Mouse (Mus musculus): ENCODE results near the gene Syt16.
A peak's percentile ranks its signal among the peaks of the same experiment; 100 is the strongest.

Gene Syt16

DNA sequence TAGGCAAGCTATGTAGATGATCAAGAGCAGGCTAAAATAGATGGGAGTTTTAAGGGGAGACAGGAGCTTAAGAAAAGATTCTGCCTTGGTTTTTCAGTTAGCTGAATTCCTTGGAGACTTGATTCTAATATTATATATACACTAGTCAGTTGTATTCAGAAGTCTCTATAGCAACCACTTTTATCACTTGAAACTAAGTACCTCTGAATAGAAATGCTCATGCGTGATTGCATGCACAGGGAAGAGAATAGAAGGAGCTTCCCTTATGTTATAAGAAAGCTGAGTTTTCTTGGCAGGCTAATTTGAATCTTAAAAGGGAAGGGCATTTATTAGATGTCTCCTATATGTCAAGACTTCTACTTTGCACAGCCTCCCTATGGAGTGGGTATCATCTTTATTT is 235.4 kb downstream of the Syt16 start:
- no peak for DNase-seq

DNA sequence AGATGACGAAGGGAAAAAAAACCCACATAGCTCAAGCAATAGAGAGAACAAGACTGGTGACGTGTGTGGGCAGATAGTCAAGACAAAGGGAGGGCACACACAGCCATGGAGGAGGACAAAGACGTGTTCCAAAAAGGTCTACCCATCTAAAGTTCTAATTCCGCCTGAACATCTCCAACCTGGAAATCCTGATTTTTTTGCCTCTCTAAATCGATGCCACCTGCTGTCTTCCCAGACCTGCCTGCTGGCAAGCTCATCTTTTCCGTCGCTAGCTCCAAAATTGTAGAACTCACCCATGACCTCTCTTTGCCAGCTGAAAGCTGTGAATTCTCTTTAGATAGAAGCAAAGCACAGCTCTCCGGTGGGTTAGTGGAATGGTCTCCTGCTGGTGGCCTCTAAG is 238.7 kb downstream of the Syt16 start:
- DNase-seq, result peak; percentile 45

DNA sequence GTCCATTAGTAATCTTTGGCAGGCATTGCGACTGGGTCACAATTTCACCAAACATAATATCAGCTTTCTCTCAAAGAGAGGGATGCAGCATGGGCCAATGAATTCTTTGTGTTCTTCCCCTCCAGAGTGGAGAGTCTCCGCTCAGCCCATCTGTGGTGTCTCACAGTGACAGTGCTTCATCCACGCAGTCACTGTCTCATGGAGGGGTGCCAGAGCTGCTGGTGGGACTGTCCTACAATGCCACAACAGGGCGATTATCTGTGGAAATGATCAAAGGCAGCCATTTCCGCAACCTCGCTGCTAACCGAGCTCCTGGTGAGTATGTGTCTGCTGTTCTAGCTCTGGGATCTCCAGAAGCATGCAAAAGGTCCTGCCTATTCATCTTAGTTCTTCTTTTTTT is 240.6 kb downstream of the Syt16 start:
- DNase-seq, result peak; percentile 45

DNA sequence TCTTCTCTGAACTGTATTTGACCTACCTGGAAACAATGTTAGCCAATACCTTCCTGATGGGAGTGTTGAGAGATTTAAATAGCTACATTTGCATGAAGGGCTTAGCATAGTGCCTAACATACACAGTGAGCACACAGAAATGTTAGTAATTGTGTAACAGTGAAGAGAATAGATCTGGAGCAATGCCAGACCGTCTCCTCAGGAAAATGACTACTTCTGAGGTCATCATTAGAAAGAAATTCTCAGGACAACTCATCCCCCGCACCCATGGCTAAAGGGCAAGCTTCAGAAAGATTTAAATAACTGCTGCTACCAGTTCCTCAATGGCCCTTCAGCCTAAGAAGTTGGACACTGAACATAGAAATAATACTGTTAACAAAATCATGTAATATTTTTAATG is 241.3 kb downstream of the Syt16 start:
- no peak for DNase-seq

DNA sequence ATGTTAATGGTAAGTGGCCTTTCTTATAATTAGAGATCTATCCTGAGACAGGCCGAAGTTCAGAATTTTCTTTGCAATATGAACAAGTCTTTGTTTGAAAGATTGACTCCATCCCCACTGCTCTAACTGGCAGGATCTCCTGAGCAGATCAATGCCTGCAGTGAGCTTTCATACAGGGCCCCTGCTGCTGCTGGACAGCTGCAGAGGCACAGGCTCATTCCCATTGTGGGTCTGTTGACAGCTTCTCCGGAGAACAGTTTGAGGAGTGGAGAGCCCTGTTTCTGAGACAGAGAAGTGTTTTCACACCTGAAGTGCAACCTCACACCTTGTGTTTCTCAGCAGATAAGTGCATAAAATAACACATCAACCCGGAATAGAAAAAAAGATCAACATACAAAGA is 267.4 kb downstream of the Syt16 start:
- DNase-seq, result no peak

DNA sequence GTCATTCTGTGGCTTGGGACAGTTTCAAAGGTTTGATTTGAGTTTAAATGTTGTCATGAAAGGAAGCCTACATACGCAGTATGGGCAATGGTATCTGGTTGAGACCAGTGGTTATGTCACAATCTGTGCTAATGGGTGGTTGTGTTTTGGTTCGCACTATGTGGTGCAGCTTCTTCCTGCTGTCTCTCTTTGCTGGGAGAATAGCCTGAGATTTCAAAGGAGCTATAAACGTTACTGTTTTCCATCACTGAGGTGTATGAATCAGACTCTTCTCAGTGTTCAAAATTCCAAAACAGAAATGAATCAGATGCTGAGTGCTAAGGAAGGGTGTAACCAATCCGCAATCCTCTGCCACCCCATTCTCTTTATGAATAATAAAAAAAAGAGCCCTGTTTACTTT is 269.6 kb downstream of the Syt16 start:
- no peak for DNase-seq

DNA sequence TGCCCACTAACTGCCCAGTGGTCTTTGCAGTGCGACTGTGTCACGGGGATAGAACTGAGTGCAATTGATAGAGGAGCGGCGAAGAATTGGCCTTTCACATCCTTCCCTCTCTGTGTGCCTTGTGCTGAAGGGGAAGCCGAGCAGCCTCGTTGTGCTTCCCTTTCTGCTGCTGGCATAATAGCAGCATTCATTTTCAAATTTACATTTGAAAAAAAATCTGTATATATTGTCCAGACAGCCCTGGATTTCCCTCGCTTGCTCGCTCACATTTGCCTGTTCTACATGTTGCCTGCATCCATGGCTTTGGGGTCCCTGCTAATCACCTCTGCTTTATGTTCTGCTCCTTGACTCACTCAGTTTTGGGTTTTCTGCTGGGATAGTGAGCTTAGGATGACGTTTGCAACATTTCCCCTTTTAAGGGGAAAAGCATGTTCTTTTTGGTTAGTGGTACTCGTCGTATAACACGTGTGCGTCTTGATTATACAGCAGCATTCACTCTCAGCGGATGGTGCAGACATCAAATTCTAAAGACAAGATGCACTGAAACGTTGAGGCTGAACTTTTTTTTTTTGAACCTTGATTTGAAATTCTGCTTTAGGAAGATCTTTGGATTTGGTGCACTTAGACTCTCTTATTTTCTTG is 271.3 kb downstream of the Syt16 start:
- no peak for DNase-seq

DNA sequence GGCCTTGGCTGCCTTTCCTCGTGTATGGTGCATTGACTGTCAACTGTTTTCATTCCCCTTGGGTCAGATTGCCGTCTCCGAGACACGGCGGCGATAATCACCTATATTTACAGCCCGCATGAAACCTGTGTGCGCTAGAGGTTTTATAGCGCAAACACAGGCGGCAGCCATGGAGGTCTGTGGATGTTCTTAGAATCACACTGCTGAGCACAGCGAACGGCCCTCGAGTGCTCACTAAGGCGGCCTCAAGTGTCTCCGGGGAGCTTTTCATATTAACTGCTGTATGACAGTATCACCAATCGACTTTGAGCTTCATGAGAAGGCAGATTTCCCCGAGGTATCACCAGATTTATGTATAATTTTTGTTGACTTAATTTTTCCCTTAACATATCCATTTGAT is 275.1 kb downstream of the Syt16 start:
- no peak for DNase-seq

DNA sequence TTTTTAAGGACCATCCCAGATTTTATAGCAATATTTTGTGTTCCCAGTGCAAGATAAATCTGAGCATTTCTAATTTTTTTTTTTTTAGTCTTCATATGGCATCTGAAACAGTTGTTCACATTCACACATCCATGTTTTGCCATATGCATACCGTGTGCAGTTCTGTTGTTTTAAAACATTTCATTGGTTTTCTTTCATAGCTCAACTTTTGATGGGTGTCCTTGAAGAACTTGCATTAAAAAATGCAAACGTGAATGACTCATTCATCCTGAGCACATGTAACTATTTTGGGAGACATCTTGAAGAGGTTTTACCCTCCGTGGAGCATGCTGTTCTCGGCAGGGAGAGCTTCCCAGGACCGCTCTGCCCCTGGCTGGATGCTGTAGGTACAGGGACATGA is 279.8 kb downstream of the Syt16 start:
- DNase-seq, result no peak

DNA sequence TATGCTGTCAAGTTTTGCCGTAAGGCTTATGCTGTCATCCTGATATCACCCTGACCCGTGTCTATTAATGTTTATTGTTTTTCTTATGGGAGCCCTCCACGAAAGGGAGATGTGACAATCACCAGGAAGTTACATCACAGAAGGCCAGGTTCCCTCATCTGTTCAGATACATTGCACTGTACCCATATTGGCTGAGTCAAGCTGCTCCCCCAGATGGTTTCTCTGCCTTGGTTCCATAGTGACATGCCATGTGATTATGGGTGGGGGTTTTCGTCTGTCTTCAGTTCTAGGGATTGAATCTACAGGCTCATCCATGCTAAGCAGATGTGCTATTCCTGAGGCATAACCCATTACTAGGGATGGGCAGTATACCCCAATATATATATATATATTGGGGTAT is 283.9 kb downstream of the Syt16 start:
- no peak for DNase-seq

DNA sequence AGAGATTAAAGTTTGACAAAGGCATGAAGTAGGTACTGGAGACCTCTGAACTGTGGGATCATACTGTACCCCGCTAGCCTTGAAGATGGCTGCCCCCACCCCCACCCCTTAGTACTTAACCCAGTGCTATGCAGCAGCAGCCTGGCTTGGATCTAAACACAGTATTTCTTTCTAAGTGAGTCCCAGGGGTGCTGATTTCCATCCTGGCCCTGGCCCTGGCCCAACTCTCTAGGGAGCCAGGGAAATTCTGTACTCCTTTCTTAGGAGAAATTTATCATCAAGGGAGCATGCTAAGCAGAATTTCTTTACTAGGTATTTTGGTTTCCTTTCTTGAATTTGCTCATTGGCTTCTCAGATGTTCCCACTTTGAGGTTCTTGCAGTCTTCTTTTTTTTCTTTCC is 285.4 kb downstream of the Syt16 start:
- DNase-seq, result no peak

DNA sequence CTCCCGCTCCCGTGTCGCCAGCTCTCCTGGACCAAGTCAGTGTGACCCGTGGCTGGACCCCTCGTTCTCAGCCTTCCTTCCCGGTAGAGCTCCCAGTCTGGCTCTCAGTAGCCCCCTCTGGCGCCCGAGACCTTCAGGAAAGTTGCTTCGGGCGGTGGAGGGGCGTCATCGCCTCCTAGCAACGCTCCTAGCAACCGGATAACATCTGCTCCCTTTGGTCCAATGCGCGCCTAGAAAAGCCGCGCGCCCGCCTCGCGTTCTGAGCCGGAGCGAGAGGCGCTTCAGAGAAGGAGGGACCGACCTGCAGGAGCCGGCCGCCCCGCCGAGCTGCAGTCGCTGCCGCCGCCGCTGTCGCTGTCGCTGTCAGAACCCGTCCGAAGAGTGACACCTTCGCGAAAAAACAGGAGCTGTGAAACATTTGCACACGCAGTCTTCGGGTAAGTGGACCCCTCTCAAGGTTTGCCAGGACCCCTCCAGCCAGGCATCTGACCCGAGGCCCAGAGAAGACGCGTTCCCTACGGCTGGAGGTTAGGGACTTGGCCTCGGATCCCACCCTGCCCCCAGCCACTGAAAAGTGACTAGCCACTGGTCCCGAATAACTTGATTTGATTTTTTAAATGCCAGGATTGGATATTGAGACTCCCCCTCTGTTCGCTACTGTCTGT is 286.7 kb downstream of the Syt16 start:
- peak; percentile 67 for DNase-seq

DNA sequence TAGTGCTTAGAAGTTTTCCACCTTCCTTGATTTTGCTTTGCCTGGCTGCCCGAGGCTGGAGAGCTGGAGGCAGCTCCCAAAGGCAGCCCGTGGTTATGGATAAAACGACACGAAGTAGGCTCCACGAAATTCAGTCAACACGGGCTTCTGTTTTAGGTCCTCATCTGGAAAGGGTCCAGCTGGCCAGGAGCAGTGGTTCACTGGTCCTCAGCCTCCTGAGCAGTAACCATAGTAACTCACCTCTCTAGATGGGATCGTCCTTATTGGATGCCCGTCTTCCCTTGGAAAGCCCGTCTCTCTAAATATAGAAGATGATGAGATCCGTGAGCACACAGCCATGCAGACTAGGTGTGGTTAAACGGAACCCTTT is 287.2 kb downstream of the Syt16 start:
- peak; percentile 62 for DNase-seq

DNA sequence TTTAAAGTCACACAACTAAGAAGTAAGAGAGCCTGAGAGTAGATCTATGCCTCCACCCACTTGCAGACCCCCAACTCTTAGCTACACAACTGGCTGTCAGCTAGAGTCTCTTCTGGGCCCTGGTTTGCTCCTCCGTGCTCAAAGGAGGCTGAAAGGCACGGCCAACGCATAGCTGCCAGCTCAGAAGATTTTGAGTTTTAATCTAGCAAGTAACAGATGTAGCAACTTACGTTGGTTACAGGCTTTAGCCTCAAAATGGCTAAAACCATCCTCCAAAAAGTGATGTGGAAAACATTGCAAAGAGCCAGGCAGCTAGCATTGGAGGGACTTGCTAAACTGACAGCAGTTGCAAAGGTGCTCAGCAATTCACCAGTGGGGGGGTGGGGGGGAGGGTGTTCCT is 293.5 kb downstream of the Syt16 start:
- DNase-seq, result no peak

DNA sequence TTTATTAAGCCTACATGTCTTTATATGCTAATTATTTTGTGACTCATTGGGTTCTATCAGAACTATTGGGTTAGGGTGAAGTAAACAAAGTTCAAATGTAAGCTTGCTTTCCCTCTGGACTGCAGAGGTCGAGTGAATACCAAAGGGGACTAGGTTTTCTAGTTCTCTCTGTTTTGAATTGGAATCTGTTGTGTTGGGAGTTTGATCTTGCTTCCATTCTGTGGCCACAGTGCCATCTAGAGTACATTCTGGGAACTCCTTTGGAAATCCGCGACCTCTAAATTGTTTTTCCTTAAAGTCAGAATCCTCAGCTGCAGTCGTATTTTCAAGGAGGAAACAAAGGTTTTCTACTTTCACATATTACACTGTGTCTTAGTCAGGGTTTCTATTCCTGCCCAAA is 296.2 kb downstream of the Syt16 start:
- no peak for DNase-seq

DNA sequence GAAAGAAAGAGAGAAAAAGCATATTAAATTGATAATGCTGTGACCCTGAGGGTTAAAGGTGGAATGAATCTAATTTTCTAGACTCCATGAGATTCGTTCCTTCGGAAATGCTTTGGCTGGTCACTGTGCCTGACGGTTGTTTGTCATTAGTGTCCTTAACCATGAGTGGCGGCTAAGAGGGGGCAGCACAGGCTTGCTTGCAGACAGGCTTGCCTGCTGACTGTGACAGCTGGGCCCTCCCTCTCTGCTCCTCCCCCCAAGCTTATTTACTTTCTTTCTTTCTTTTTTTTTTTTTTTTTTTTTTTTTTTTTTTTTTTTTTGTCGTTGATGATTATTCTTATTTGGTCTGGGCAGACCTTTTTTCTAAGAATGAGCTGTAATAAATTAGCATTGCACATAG is 298.9 kb downstream of the Syt16 start:
- no peak for DNase-seq

DNA sequence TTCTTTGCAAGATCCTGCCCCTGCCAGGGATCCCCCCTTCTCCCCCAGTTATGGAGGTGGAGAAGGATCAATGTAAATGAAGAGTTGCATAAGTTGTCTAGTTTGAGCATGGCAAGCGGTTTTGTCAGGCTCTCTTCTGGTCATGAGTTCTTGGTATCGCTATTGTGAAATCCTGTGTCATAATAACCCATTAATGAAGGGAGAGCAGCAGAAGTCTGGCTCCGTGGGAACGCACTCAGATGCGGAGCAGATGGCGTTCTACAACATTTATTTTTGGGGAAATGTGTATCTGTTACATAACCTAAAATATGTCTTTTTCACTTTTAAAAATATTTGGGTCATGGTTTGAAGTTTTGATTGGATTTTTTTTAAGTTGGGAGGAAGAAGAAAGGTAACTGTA is 304.1 kb downstream of the Syt16 start:
- no peak for DNase-seq

DNA sequence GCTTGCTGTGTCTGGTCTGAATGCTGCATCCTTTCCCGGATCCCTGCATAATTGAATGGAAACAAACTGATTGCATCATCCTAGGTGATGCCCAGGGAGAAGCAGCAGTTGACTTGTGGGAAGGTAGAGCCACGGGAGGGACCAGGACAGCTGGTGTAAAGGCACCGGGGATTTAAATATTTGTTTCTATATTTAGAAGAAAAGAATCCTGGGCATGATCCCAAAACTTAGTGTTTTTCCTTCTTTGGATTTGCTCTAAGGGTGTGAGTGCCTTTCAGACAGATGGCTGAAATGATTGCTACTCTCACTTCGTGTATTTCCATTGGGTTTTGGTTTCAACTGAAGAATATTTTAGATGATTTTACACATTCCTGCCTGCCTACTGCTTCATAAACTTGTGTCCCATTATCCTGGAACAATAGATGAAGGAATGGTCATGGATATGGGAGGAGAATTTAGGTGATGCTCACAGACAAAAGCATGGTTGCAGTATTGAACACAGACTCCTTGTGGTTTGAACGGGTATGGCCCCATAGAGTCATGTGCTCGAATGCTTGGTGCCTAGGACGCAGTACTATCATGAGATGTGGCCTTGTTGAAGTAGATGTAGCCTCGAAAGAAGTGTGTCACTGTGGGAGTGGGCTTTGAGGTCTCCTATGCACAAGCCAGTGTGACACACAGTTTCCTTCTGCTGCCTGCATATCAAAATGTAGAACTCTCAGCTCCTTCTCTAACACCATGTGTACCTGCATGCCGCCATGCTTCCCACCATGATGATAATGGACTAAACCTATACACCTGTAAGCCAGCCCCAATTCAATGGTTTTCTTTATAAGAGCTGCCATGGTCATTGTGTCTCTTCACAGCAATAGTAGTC is 306.2 kb downstream of the Syt16 start:
- peak; percentile 14 for DNase-seq

DNA sequence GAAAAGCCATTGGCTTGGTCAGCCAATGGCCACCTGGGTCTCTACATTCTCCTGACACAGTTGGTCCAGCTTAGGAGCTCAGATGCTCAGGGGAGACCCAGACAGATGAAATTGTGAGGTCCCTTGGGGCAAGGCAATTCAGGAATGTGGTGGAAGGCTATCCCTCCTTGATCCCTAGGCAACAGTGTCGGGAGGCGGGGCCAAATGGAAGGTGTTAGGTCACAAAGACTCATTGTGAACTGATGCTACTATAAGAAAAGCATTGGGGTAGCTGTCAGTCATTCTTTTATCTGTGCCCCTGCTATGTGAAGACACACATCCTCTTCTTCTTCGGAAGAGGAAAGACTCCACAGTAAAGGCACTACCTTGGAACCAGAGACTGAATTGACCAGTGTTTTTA is 315.1 kb downstream of the Syt16 start:
- no peak for DNase-seq

DNA sequence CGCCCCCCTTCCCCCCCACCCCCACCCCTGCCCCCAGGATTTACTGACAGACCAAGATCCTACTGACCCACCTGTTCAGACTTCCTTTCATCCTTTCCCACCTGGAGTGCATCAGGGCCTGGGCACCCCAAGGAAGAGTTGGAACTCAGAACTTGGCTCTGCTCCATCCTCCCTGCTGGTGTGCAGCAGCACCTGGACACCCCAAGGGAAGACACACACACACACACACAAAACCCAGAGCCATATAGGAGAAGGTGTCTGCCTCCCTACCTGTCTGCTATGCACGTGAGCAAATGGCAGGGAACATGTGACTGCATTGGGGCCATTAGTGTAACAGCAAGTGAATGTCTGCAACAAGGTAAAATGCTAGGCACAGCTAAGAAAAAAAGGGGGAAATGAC is 317.8 kb downstream of the Syt16 start:
- peak; percentile 24 for DNase-seq

DNA sequence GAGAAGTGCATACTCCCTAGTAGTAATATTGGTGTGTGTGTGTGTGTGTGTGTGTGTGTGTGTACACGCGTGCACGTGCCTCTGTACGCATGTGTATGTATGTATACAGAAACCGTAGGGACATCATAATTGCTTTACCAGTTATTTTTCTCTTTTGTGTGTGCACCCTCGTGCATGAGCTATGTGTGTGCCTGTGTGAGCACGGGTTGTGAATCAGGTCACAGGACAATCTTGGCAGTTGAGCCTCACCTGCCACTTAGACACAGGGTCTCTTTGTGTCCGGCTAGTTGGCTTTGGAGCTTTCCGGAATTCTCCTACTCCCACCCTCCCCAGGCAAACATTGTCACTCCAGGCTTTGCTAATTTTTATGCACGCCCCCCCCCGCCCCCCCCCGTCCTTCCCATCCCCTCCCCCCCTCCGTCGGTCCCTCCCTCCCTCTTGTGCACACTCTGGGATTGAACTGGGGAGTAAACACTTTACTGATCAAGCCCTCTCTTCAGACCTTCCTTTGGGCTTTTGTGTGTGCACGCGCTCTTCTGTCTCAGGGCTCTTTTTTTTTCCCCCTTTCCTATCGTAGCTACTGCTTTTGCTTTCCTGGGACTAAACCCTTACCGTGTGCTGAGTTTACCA is 319.0 kb downstream of the Syt16 start, which contains the start of gene Gm11042:
Gm11042 (minus strand) TSS at position 51 of the 630 bp plus-strand sequence.
- peak; percentile 33 for DNase-seq

DNA sequence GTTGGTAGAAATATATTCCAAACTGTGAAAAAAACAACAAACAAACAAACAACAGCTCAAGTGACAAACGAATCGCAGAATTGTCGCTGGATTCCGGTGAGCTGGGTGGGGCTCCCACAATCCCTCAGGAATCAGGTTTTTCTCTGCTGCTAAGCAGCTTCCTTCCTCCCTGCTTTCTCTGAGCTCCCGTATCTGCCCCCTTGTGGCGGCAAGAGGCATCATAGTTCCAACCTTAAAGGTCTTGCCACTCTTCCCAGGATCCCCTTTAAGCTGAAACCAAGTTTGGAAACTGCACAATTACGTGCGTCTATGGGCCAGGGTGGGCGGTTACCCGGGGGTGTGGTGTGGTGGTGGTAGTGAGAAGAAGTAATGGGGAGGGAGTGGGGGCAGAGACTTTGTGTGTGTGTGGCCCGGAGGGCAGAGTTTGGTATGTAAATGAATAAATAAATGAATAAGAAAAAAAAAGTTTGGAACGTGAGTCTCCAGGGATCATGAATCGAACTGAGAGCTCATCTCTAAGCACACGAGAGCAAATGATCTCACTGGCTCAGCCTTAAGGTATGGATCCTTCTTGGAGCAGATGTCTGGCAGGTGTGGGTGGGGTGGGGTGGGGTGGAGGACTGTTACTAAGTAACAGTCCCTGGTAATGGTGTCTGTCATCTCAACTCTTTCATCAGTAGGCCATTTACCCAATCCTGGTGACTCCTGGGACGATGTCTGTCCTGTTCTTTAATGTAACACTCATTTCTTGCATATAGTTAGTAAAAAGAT is 319.7 kb downstream of the Syt16 start:
- peak; percentile 85 for DNase-seq

DNA sequence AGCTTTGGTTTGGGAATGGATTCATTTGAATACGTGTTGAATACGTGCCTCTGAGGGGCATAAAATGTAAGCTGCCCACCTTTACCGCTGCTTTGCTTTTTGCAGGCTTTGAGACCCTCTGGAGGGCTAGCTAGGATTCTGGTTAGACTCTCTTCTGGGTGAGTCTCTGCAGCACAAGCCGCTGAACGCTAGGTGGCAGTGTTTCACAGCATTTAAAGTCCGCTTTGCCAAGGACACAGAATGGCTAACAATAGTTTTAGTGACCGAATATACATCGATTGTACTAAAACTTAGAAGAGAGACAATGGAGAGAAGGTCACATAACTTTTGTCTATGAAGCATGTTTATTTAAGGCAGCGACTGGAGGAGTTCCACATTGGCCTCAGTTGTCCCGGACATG is 322.9 kb downstream of the Syt16 start:
- peak; percentile 29 for DNase-seq

Measured in cerebellum, adult 9-11 months (tissue).